Mouse (Mus musculus): ENCODE measurements around the gene Fsd1. TPM values are rescaled to one million over a fixed set of nuclear protein-coding genes. Genes with fewer than 3 reads are reported as not detected.

The Fsd1 gene
- polyA plus RNA-seq, 1 experiment from 2014 or later = 66.5 TPM

GRCm38 (mm10) chr17:56026303-56026702, 40.0 kb downstream of the Fsd1 start:
- Histone ChIP-seq H3K36me3 (ENCODE audit: control insufficient read depth, insufficient read depth, low read length) (peaks cover 5% of the 10 kb centered on the region; the same call in 1 of the 2 replicates), H3K9me3 (ENCODE audit: control insufficient read depth, low read length) (no peaks in the 10 kb centered on the region), H3K4me1 (replicated peaks; ENCODE audit: control insufficient read depth, insufficient read depth, low read length) (peaks cover 3% of the 10 kb centered on the region; the same call in 1 of the 2 replicates), H3K27me3 (ENCODE audit: control insufficient read depth, insufficient read depth, low read length) (no peaks in the 10 kb centered on the region), H3K9ac (ENCODE audit: low read depth, low read length) (no peak overlapping the region), H3K4me3 (ENCODE audit: low read depth, low read length) (no peak overlapping the region), H3K4me2 (replicated peaks; ENCODE audit: low read depth, low read length) (no peak overlapping the region), H3K27ac (ENCODE audit: low read depth, low read length) (no peak overlapping the region)
- 100% methylated on average over 1 of the region's 1 CpGs for WGBS
- ATAC-seq (ENCODE audit: low FRiP score) (no peak), DNase-seq (ENCODE audit: low spot score) (no peak)

DNA sequence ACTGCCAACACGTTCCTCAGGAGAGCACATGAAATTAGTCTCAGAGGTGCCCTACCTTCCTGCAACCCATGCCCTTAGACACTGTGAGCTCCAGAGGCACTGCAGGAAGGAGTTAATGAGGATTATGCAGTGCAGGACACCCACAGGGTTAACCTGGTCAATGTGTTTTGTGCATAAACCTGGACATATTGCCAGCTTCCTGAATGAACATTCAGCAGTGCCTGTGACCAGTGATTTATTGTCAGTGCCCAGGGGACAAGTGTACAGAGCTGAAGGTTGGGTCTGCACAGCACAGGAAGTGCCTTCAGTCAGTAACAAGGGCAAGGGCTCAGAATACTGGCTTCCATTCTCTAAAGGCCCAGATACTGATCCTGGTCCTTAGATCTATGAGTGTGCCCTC, 40.6 kb downstream of the Fsd1 start:
- ATAC-seq (ENCODE audit: low FRiP score) = no peak
- DNase-seq (ENCODE audit: low spot score) = no peak
- Histone ChIP-seq H3K4me2 (replicated peaks; ENCODE audit: low read depth, low read length) (no peak overlapping the region), H3K27ac (ENCODE audit: low read depth, low read length) (no peak overlapping the region), H3K36me3 (ENCODE audit: control insufficient read depth, insufficient read depth, low read length) (peaks cover 5% of the 10 kb centered on the region; the same call in 1 of the 2 replicates), H3K27me3 (ENCODE audit: control insufficient read depth, insufficient read depth, low read length) (no peaks in the 10 kb centered on the region), H3K9ac (ENCODE audit: low read depth, low read length) (no peak overlapping the region), H3K4me3 (ENCODE audit: low read depth, low read length) (no peak overlapping the region), H3K4me1 (replicated peaks; ENCODE audit: control insufficient read depth, insufficient read depth, low read length) (peaks cover 3% of the 10 kb centered on the region; the same call in 1 of the 2 replicates), H3K9me3 (ENCODE audit: control insufficient read depth, low read length) (no peaks in the 10 kb centered on the region)
- 80% methylated on average over 1 of the region's 1 CpGs for WGBS

DNA sequence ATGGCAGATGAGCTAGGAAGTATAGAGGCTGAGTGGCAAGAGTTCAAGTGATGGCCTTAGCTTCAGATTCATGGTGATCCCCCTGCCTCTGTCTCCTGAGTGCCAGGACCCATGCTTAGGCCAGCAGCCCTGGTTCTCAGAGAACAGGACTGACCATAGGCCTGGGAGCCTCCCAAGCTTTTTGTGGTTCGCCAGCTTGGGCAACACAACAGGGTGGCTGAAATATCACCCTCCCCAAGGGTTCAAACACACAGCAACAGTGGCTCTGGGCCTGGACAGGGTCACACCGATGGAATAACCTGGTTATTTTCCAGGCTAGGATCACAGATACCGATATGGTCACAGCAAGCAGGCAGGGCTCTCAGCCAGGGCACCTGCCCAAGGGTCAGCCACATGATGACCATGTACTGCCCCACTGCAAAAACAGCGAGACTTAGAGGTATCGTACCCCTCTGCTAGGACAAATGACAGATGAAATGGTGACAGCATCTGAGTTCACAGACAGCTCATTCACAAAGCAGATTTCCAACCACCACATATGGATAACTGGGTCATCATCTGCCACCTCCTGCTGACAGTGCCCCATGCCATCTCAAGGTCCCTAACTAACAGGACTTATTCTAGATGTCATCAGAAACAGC, 41.6 kb downstream of the Fsd1 start:
- 91% methylated on average over 5 of the region's 5 CpGs for WGBS
- ATAC-seq (ENCODE audit: low FRiP score) (no peak), DNase-seq (ENCODE audit: low spot score) (no peak)
- peaks cover 2% of the 10 kb centered on the region; the same call in 1 of the 2 replicates for H3K4me1 ChIP-seq (replicated peaks; ENCODE audit: control insufficient read depth, insufficient read depth, low read length)
- no peaks in the 10 kb centered on the region for H3K27me3 ChIP-seq (ENCODE audit: control insufficient read depth, insufficient read depth, low read length)
- no peak overlapping the region for H3K27ac ChIP-seq (ENCODE audit: low read depth, low read length)
- H3K9ac ChIP-seq (ENCODE audit: low read depth, low read length) = no peak overlapping the region
- H3K36me3 ChIP-seq (ENCODE audit: control insufficient read depth, insufficient read depth, low read length) = peaks cover 5% of the 10 kb centered on the region; the same call in 1 of the 2 replicates
- H3K9me3 ChIP-seq (ENCODE audit: control insufficient read depth, low read length) = no peaks in the 10 kb centered on the region
- H3K4me2 ChIP-seq (replicated peaks; ENCODE audit: low read depth, low read length) = no peak overlapping the region
- no peak overlapping the region for H3K4me3 ChIP-seq (ENCODE audit: low read depth, low read length)

DNA sequence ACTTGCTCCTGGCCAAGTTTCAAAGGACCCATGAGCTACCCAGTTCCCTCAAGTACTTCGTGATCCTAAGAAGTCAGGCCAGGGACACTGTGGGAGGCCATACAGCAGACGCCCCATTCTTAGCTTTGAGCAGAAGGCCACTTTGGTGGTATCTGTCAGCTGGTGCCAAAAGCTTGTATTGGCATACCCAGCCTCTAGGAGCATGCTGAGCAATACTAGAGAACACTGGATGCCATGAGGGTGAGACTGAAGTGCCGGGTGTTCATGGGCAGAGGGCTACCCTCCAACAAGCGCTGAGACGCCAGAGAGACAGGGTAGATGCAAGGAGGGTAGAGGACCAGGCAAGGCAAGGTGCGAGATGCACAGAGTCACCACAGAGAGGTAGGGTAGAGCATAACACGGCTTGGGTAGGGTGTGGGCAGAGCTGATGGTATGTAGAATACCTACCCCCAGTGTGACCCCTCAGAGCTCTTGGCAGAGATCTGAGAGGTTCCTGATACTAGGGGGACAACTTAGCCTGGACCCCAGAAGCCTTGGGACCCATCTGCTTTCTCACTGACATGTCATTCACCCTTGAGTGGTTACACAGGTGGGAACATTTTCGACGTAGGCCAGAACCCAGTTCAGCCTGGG, 44.0 kb downstream of the Fsd1 start:
- H3K4me2 ChIP-seq (replicated peaks; ENCODE audit: low read depth, low read length) = no peak overlapping the region
- H3K4me1 ChIP-seq (replicated peaks; ENCODE audit: control insufficient read depth, insufficient read depth, low read length) = peaks cover 9% of the 10 kb centered on the region; the same call in 1 of the 2 replicates
- H3K9ac ChIP-seq (ENCODE audit: low read depth, low read length) = no peak overlapping the region
- H3K27me3 ChIP-seq (ENCODE audit: control insufficient read depth, insufficient read depth, low read length) = no peaks in the 10 kb centered on the region
- H3K27ac ChIP-seq (ENCODE audit: low read depth, low read length) = no peak overlapping the region
- ATAC-seq (ENCODE audit: low FRiP score) = no peak
- no peak overlapping the region for H3K4me3 ChIP-seq (ENCODE audit: low read depth, low read length)
- 94% methylated on average over 9 of the region's 9 CpGs for WGBS
- H3K36me3 ChIP-seq (ENCODE audit: control insufficient read depth, insufficient read depth, low read length) = peaks cover 10% of the 10 kb centered on the region; the same call in 1 of the 2 replicates
- no peaks in the 10 kb centered on the region for H3K9me3 ChIP-seq (ENCODE audit: control insufficient read depth, low read length)
- no peak for DNase-seq (ENCODE audit: low spot score)

GRCm38 (mm10) chr17:56030919-56031318, 44.6 kb downstream of the Fsd1 start:
- Histone ChIP-seq H3K4me1 (replicated peaks; ENCODE audit: control insufficient read depth, insufficient read depth, low read length) (peaks cover 10% of the 10 kb centered on the region; the same call in 1 of the 2 replicates), H3K4me3 (ENCODE audit: low read depth, low read length) (no peak overlapping the region), H3K9ac (ENCODE audit: low read depth, low read length) (no peak overlapping the region), H3K27ac (ENCODE audit: low read depth, low read length) (no peak overlapping the region), H3K9me3 (ENCODE audit: control insufficient read depth, low read length) (no peaks in the 10 kb centered on the region), H3K36me3 (ENCODE audit: control insufficient read depth, insufficient read depth, low read length) (peaks cover 10% of the 10 kb centered on the region; the same call in 1 of the 2 replicates), H3K4me2 (replicated peaks; ENCODE audit: low read depth, low read length) (no peak overlapping the region), H3K27me3 (ENCODE audit: control insufficient read depth, insufficient read depth, low read length) (no peaks in the 10 kb centered on the region)
- ATAC-seq (ENCODE audit: low FRiP score) = no peak
- 77% methylated on average over 5 of the region's 5 CpGs for WGBS
- DNase-seq (ENCODE audit: low spot score) = no peak

DNA sequence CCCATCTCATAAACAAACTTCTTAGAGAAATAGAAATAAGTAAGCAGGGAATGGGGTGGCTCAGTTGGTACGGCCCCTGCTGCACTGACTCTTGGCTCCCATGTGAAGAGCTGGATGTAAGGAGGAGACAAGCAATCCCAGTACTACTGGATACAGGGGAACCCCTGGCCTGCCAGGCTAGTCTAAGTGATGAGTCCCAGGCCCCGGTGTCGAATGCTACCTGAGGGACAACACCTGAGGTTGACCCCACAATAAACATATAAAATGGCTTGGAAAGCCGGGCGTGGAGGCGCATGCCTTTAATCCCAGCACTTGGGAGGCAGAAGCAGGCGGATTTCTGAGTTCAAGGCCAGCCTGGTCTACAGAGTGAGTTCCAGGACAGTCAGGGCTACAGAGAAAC, 45.1 kb downstream of the Fsd1 start:
- peaks cover 10% of the 10 kb centered on the region; the same call in 1 of the 2 replicates for H3K36me3 ChIP-seq (ENCODE audit: control insufficient read depth, insufficient read depth, low read length)
- no peaks in the 10 kb centered on the region for H3K27me3 ChIP-seq (ENCODE audit: control insufficient read depth, insufficient read depth, low read length)
- H3K4me3 ChIP-seq (ENCODE audit: low read depth, low read length) = no peak overlapping the region
- H3K4me1 ChIP-seq (replicated peaks; ENCODE audit: control insufficient read depth, insufficient read depth, low read length) = peaks cover 10% of the 10 kb centered on the region; the same call in 1 of the 2 replicates
- H3K4me2 ChIP-seq (replicated peaks; ENCODE audit: low read depth, low read length) = no peak overlapping the region
- no peaks in the 10 kb centered on the region for H3K9me3 ChIP-seq (ENCODE audit: control insufficient read depth, low read length)
- WGBS = 92% methylated on average over 7 of the region's 7 CpGs
- no peak overlapping the region for H3K27ac ChIP-seq (ENCODE audit: low read depth, low read length)
- H3K9ac ChIP-seq (ENCODE audit: low read depth, low read length) = no peak overlapping the region
- ATAC-seq (ENCODE audit: low FRiP score) = no peak
- DNase-seq (ENCODE audit: low spot score) = no peak

GRCm38 (mm10) chr17:56032127-56032733, 45.9 kb downstream of the Fsd1 start:
- Histone ChIP-seq H3K4me2 (replicated peaks; ENCODE audit: low read depth, low read length) (no peak overlapping the region), H3K9me3 (ENCODE audit: control insufficient read depth, low read length) (no peaks in the 10 kb centered on the region), H3K27ac (ENCODE audit: low read depth, low read length) (no peak overlapping the region), H3K9ac (ENCODE audit: low read depth, low read length) (no peak overlapping the region), H3K36me3 (ENCODE audit: control insufficient read depth, insufficient read depth, low read length) (peaks cover 10% of the 10 kb centered on the region; the same call in 1 of the 2 replicates), H3K27me3 (ENCODE audit: control insufficient read depth, insufficient read depth, low read length) (no peaks in the 10 kb centered on the region), H3K4me1 (replicated peaks; ENCODE audit: control insufficient read depth, insufficient read depth, low read length) (peaks cover 10% of the 10 kb centered on the region; the same call in 1 of the 2 replicates), H3K4me3 (ENCODE audit: low read depth, low read length) (no peak overlapping the region)
- ATAC-seq (ENCODE audit: low FRiP score) (no peak), DNase-seq (ENCODE audit: low spot score) (no peak)
- WGBS = 78% methylated on average over 6 of the region's 6 CpGs

GRCm38 (mm10) chr17:56032831-56033230, 46.5 kb downstream of the Fsd1 start:
- Histone ChIP-seq H3K4me3 (ENCODE audit: low read depth, low read length) (no peak overlapping the region), H3K27ac (ENCODE audit: low read depth, low read length) (no peak overlapping the region), H3K36me3 (ENCODE audit: control insufficient read depth, insufficient read depth, low read length) (peaks cover 10% of the 10 kb centered on the region; the same call in 1 of the 2 replicates), H3K9me3 (ENCODE audit: control insufficient read depth, low read length) (no peaks in the 10 kb centered on the region), H3K9ac (ENCODE audit: low read depth, low read length) (no peak overlapping the region), H3K4me2 (replicated peaks; ENCODE audit: low read depth, low read length) (no peak overlapping the region), H3K27me3 (ENCODE audit: control insufficient read depth, insufficient read depth, low read length) (no peaks in the 10 kb centered on the region), H3K4me1 (replicated peaks; ENCODE audit: control insufficient read depth, insufficient read depth, low read length) (peaks cover 10% of the 10 kb centered on the region; the same call in 1 of the 2 replicates)
- no peak for ATAC-seq (ENCODE audit: low FRiP score)
- DNase-seq (ENCODE audit: low spot score) = no peak
- WGBS = 81% methylated on average over 7 of the region's 7 CpGs

Data from hindbrain, embryonic 11.5 days (tissue).